Mouse (Mus musculus): ENCODE results near the gene 1700018B08Rik. TPM values are rescaled to one million over a fixed set of nuclear protein-coding genes. Genes with fewer than 3 reads are reported as not detected.

Gene 1700018B08Rik
- polyA plus RNA-seq, 1 experiment from 2014 or later, result not detected

- H3K27ac ChIP-seq (ENCODE audit: low read depth, low read length), result no peak overlapping the region
- no peak overlapping the region for H3K4me2 ChIP-seq (ENCODE audit: low read length)
- 88% methylated on average over 21 of the region's 21 CpGs for WGBS
- no peaks in the 10 kb centered on the region for H3K9me3 ChIP-seq (replicated peaks; ENCODE audit: control insufficient read depth, low read length)
- H3K9ac ChIP-seq (ENCODE audit: low read length), result no peak overlapping the region
- H3K27me3 ChIP-seq (replicated peaks; ENCODE audit: control insufficient read depth, insufficient read depth, low read length), result no peaks in the 10 kb centered on the region
- H3K4me3 ChIP-seq (ENCODE audit: low read depth, low read length), result no peak overlapping the region
- ATAC-seq, result no peak
- H3K36me3 ChIP-seq (ENCODE audit: control insufficient read depth, insufficient read depth, low read length), result 0 out of 2 replicates have a peak, but pooled peaks cover 4% of the 10 kb centered on the region
- H3K4me1 ChIP-seq (ENCODE audit: control insufficient read depth, insufficient read depth, low read length), result no peaks in the 10 kb centered on the region
- no peak for DNase-seq (ENCODE audit: low spot score)
These were observed 26.2 kb upstream of the 1700018B08Rik start for GRCm38 (mm10) chr8:121570335-121570734.

GRCm38 (mm10) chr8:121568321-121568720, 24.2 kb upstream of the 1700018B08Rik start:
- DNase-seq (ENCODE audit: low spot score), result no peak
- Histone ChIP-seq H3K9ac (ENCODE audit: low read length) (no peak overlapping the region), H3K9me3 (replicated peaks; ENCODE audit: control insufficient read depth, low read length) (no peaks in the 10 kb centered on the region), H3K4me3 (ENCODE audit: low read depth, low read length) (no peak overlapping the region), H3K36me3 (ENCODE audit: control insufficient read depth, insufficient read depth, low read length) (0 out of 2 replicates have a peak, but pooled peaks cover 9% of the 10 kb centered on the region), H3K27me3 (replicated peaks; ENCODE audit: control insufficient read depth, insufficient read depth, low read length) (no peaks in the 10 kb centered on the region), H3K4me1 (ENCODE audit: control insufficient read depth, insufficient read depth, low read length) (no peaks in the 10 kb centered on the region), H3K4me2 (ENCODE audit: low read length) (no peak overlapping the region), H3K27ac (ENCODE audit: low read depth, low read length) (no peak overlapping the region)
- WGBS, result 81% methylated on average over 6 of the region's 6 CpGs
- no peak for ATAC-seq

GRCm38 (mm10) chr8:121563701-121564100, 19.6 kb upstream of the 1700018B08Rik start:
- Histone ChIP-seq H3K4me2 (ENCODE audit: low read length) (no peak overlapping the region), H3K4me1 (ENCODE audit: control insufficient read depth, insufficient read depth, low read length) (no peaks in the 10 kb centered on the region), H3K27me3 (replicated peaks; ENCODE audit: control insufficient read depth, insufficient read depth, low read length) (no peaks in the 10 kb centered on the region), H3K9me3 (replicated peaks; ENCODE audit: control insufficient read depth, low read length) (no peaks in the 10 kb centered on the region), H3K36me3 (ENCODE audit: control insufficient read depth, insufficient read depth, low read length) (peaks cover 22% of the 10 kb centered on the region), H3K27ac (ENCODE audit: low read depth, low read length) (no peak overlapping the region), H3K4me3 (ENCODE audit: low read depth, low read length) (no peak overlapping the region), H3K9ac (ENCODE audit: low read length) (no peak overlapping the region)
- DNase-seq (ENCODE audit: low spot score) (no peak), ATAC-seq (no peak)
- 72% methylated on average over 6 of the region's 6 CpGs for WGBS

- Histone ChIP-seq H3K9me3 (replicated peaks; ENCODE audit: control insufficient read depth, low read length) (no peaks in the 10 kb centered on the region), H3K4me2 (ENCODE audit: low read length) (no peak overlapping the region), H3K27me3 (replicated peaks; ENCODE audit: control insufficient read depth, insufficient read depth, low read length) (no peaks in the 10 kb centered on the region), H3K27ac (ENCODE audit: low read depth, low read length) (no peak overlapping the region), H3K36me3 (ENCODE audit: control insufficient read depth, insufficient read depth, low read length) (peaks cover 29% of the 10 kb centered on the region), H3K4me3 (ENCODE audit: low read depth, low read length) (no peak overlapping the region), H3K4me1 (ENCODE audit: control insufficient read depth, insufficient read depth, low read length) (no peaks in the 10 kb centered on the region), H3K9ac (ENCODE audit: low read length) (no peak overlapping the region)
- DNase-seq (ENCODE audit: low spot score), result no peak
- WGBS, result 89% methylated on average over 9 of the region's 9 CpGs
- ATAC-seq, result no peak
These were observed 18.8 kb upstream of the 1700018B08Rik start for GRCm38 (mm10) chr8:121562941-121563351.

GRCm38 (mm10) chr8:121561636-121562345, 17.7 kb upstream of the 1700018B08Rik start:
- Histone ChIP-seq H3K36me3 (ENCODE audit: control insufficient read depth, insufficient read depth, low read length) (peaks cover 32% of the 10 kb centered on the region), H3K9ac (ENCODE audit: low read length) (no peak overlapping the region), H3K27me3 (replicated peaks; ENCODE audit: control insufficient read depth, insufficient read depth, low read length) (no peaks in the 10 kb centered on the region), H3K9me3 (replicated peaks; ENCODE audit: control insufficient read depth, low read length) (no peaks in the 10 kb centered on the region), H3K4me2 (ENCODE audit: low read length) (no peak overlapping the region), H3K27ac (ENCODE audit: low read depth, low read length) (no peak overlapping the region), H3K4me1 (ENCODE audit: control insufficient read depth, insufficient read depth, low read length) (no peaks in the 10 kb centered on the region), H3K4me3 (ENCODE audit: low read depth, low read length) (no peak overlapping the region)
- 86% methylated on average over 16 of the region's 16 CpGs for WGBS
- ATAC-seq, result no peak
- no peak for DNase-seq (ENCODE audit: low spot score)

- no peak overlapping the region for H3K4me2 ChIP-seq (ENCODE audit: low read length)
- peaks cover 28% of the 10 kb centered on the region for H3K36me3 ChIP-seq (ENCODE audit: control insufficient read depth, insufficient read depth, low read length)
- ATAC-seq, result no peak
These were observed 16.4 kb upstream of the 1700018B08Rik start for GRCm38 (mm10) chr8:121560432-121561100.

GRCm38 (mm10) chr8:121559801-121560200, 15.7 kb upstream of the 1700018B08Rik start:
- no peaks in the 10 kb centered on the region for H3K9me3 ChIP-seq (replicated peaks; ENCODE audit: control insufficient read depth, low read length)
- no peak overlapping the region for H3K9ac ChIP-seq (ENCODE audit: low read length)
- WGBS, result 91% methylated on average over 12 of the region's 12 CpGs
- ATAC-seq, result no peak
- H3K4me2 ChIP-seq (ENCODE audit: low read length), result no peak overlapping the region
- H3K4me1 ChIP-seq (ENCODE audit: control insufficient read depth, insufficient read depth, low read length), result no peaks in the 10 kb centered on the region
- H3K4me3 ChIP-seq (ENCODE audit: low read depth, low read length), result no peak overlapping the region
- no peaks in the 10 kb centered on the region for H3K27me3 ChIP-seq (replicated peaks; ENCODE audit: control insufficient read depth, insufficient read depth, low read length)
- no peak overlapping the region for H3K27ac ChIP-seq (ENCODE audit: low read depth, low read length)
- peaks cover 33% of the 10 kb centered on the region for H3K36me3 ChIP-seq (ENCODE audit: control insufficient read depth, insufficient read depth, low read length)
- DNase-seq (ENCODE audit: low spot score), result no peak

More at GRCm38 (mm10) chr8:121560432-121561100, 16.4 kb upstream of the 1700018B08Rik start:
- Histone ChIP-seq H3K4me1 (ENCODE audit: control insufficient read depth, insufficient read depth, low read length) (no peaks in the 10 kb centered on the region), H3K9ac (ENCODE audit: low read length) (no peak overlapping the region), H3K27me3 (replicated peaks; ENCODE audit: control insufficient read depth, insufficient read depth, low read length) (no peaks in the 10 kb centered on the region), H3K4me3 (ENCODE audit: low read depth, low read length) (no peak overlapping the region), H3K27ac (ENCODE audit: low read depth, low read length) (no peak overlapping the region), H3K9me3 (replicated peaks; ENCODE audit: control insufficient read depth, low read length) (no peaks in the 10 kb centered on the region)
- DNase-seq (ENCODE audit: low spot score), result no peak
- WGBS, result 96% methylated on average over 7 of the region's 7 CpGs

GRCm38 (mm10) chr8:121558538-121558937, 14.4 kb upstream of the 1700018B08Rik start:
- no peak for DNase-seq (ENCODE audit: low spot score)
- Histone ChIP-seq H3K9ac (ENCODE audit: low read length) (no peak overlapping the region), H3K36me3 (ENCODE audit: control insufficient read depth, insufficient read depth, low read length) (peaks cover 42% of the 10 kb centered on the region), H3K4me1 (ENCODE audit: control insufficient read depth, insufficient read depth, low read length) (no peaks in the 10 kb centered on the region), H3K4me2 (ENCODE audit: low read length) (no peak overlapping the region), H3K27me3 (replicated peaks; ENCODE audit: control insufficient read depth, insufficient read depth, low read length) (no peaks in the 10 kb centered on the region), H3K9me3 (replicated peaks; ENCODE audit: control insufficient read depth, low read length) (no peaks in the 10 kb centered on the region), H3K4me3 (ENCODE audit: low read depth, low read length) (no peak overlapping the region), H3K27ac (ENCODE audit: low read depth, low read length) (no peak overlapping the region)
- no peak for ATAC-seq
- WGBS, result 93% methylated on average over 16 of the region's 16 CpGs

- Histone ChIP-seq H3K4me3 (ENCODE audit: low read depth, low read length) (no peak overlapping the region), H3K4me2 (ENCODE audit: low read length) (no peak overlapping the region), H3K36me3 (ENCODE audit: control insufficient read depth, insufficient read depth, low read length) (peaks cover 49% of the 10 kb centered on the region), H3K9ac (ENCODE audit: low read length) (no peak overlapping the region), H3K27me3 (replicated peaks; ENCODE audit: control insufficient read depth, insufficient read depth, low read length) (no peaks in the 10 kb centered on the region), H3K4me1 (ENCODE audit: control insufficient read depth, insufficient read depth, low read length) (no peaks in the 10 kb centered on the region), H3K9me3 (replicated peaks; ENCODE audit: control insufficient read depth, low read length) (no peaks in the 10 kb centered on the region), H3K27ac (ENCODE audit: low read depth, low read length) (no peak overlapping the region)
- 93% methylated on average over 11 of the region's 11 CpGs for WGBS
- ATAC-seq (no peak), DNase-seq (ENCODE audit: low spot score) (no peak)
These were observed 13.6 kb upstream of the 1700018B08Rik start for GRCm38 (mm10) chr8:121557746-121558145.
